Mouse (Mus musculus) MEL (cell line): Measurements from ENCODE around the gene Ssc5d.

Experiments used
- CTCF ChIP-seq, 3 experiments: IDR thresholded peaks in 2 of 3; conservative IDR thresholded peaks in 1 of 3; 2 replicates each; pipeline ENCODE4 v1.5.1; 2011 to 2012; ENCODE audit warnings: low read length in 3 of 3, low read depth in 2 of 3, mild to moderate bottlenecking in 2 of 3, improper control_type of control experiment in 1 of 3, inconsistent platforms in 1 of 3, mixed read lengths in 1 of 3, moderate library complexity in 1 of 3; ENCODE audit not compliant: control insufficient read depth in 1 of 3, insufficient read depth in 1 of 3, poor library complexity in 1 of 3, severe bottlenecking in 1 of 3
- EP300 ChIP-seq, 2 experiments: IDR thresholded peaks; 2 replicates each; pipeline ENCODE4 v1.6.1; 2011; ENCODE audit warnings: improper control_type of control experiment in 2 of 2, low read length in 2 of 2, low read depth in 1 of 2, mild to moderate bottlenecking in 1 of 2
- MAFK ChIP-seq: IDR thresholded peaks from 2 replicates; pipeline ENCODE4 v1.6.1; 2011; ENCODE audit warnings: low read depth, mild to moderate bottlenecking, low read length, improper control_type of control experiment, borderline replicate concordance
- POLR2A ChIP-seq, 2 experiments: IDR thresholded peaks; 2 replicates each; pipeline ENCODE4 v1.6.1; 2011 to 2012; ENCODE audit warnings: low read length in 2 of 2, mild to moderate bottlenecking in 2 of 2, control low read depth in 1 of 2, improper control_type of control experiment in 1 of 2, low read depth in 1 of 2, moderate library complexity in 1 of 2; ENCODE audit not compliant: control insufficient read depth in 1 of 2, insufficient read depth in 1 of 2, poor library complexity in 1 of 2

DNA sequence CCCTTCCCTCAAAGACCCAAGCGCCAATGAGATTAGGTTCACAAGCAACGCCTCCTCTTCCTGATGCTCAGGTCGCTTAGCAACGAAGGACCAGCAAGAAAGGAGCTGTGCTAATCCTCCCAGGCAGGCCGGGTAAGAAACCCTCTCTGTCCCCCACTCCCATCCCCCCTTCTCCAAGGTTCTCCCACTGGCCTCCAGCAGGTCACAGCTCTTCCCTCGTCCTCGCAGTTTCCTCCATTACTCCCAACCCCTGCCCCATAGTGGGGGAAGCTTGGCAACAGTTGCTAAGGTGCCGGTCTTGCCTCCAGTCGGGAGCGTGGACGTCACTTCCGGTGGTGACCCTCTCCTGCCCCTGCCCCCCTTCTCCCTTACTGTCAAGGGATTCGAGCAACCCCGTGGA, 3.1 kb upstream of the Ssc5d start:
- no peak for TF ChIP-seq EP300 (IDR thresholded peaks at IDR 0.05; ENCODE audit: low read depth in 1 of 2, low read length in 2 of 2)
- no peak for TF ChIP-seq CTCF (IDR thresholded peaks at IDR 0.05 in 2 of 3, conservative IDR thresholded peaks at IDR 0.05 in 1 of 3; ENCODE audit: control insufficient read depth in 1 of 3, insufficient read depth in 1 of 3, low read depth in 2 of 3, low read length in 3 of 3, poor library complexity in 1 of 3, severe bottlenecking in 1 of 3)
- no peak for TF ChIP-seq POLR2A (IDR thresholded peaks at IDR 0.05; ENCODE audit: control insufficient read depth in 1 of 2, insufficient read depth in 1 of 2, low read depth in 1 of 2, low read length in 2 of 2, poor library complexity in 1 of 2)
- no peak for TF ChIP-seq MAFK
